Mouse (Mus musculus) MEL (cell line): ENCODE data around the gene Tcf21. TPM values are rescaled to one million over a fixed set of nuclear protein-coding genes. Genes with fewer than 3 reads are reported as not detected.

Experiments
- DNase-seq: peaks from one replicate; pipeline ENCODE4 v3.0.0; 2011; ENCODE audit warnings: low read depth, low spot score
- H3K27ac ChIP-seq: 2 replicates; pipeline ENCODE4 v1.5.1; 2012; ENCODE audit warnings: low read depth, mild to moderate bottlenecking, control low read depth, low read length, moderate library complexity; ENCODE audit not compliant: control insufficient read depth
- H3K27me3 ChIP-seq, 2 experiments: fragments of 150-350 bp in 1 of 2; sonication (generic) in 1 of 2; 2 replicates each; pipeline ENCODE4 v1.6.1; 2012; ENCODE audit warnings: low read length in 2 of 2, mild to moderate bottlenecking in 2 of 2, improper control_type of control experiment in 1 of 2, moderate library complexity in 1 of 2; ENCODE audit not compliant: insufficient read depth in 2 of 2, control insufficient read depth in 1 of 2
- H3K36me3 ChIP-seq, 2 experiments: 2 replicates each; pipeline ENCODE4 v1.6.1; 2012 to 2014; ENCODE audit warnings: low read length in 2 of 2, improper control_type of control experiment in 1 of 2, inconsistent platforms in 1 of 2, mild to moderate bottlenecking in 1 of 2; ENCODE audit not compliant: insufficient read depth in 2 of 2, control insufficient read depth in 1 of 2
- H3K4me1 ChIP-seq, 2 experiments: fragments of 150-350 bp in 1 of 2; sonication (generic) in 1 of 2; 2 replicates each; pipeline ENCODE4 v1.6.1; 2012; ENCODE audit warnings: low read length in 2 of 2, improper control_type of control experiment in 1 of 2, mild to moderate bottlenecking in 1 of 2; ENCODE audit not compliant: insufficient read depth in 2 of 2, control insufficient read depth in 1 of 2
- H3K4me3 ChIP-seq, 2 experiments: fragments of 150-350 bp in 1 of 2; sonication (generic) in 1 of 2; 2 replicates each; pipeline ENCODE4 v1.5.1; 2012; ENCODE audit warnings: low read depth in 2 of 2, low read length in 2 of 2, mild to moderate bottlenecking in 2 of 2, moderate library complexity in 2 of 2, control low read depth in 1 of 2, improper control_type of control experiment in 1 of 2; ENCODE audit not compliant: control insufficient read depth in 1 of 2, insufficient read depth in 1 of 2
- H3K79me2 ChIP-seq: 2 replicates; pipeline ENCODE4 v1.6.1; 2012; ENCODE audit warnings: mild to moderate bottlenecking, low read length, moderate library complexity; ENCODE audit not compliant: control insufficient read depth, poor library complexity, insufficient read depth
- H3K9ac ChIP-seq: 2 replicates; pipeline ENCODE4 v1.6.1; 2012; ENCODE audit warnings: low read depth, mild to moderate bottlenecking, control low read depth, low read length, moderate library complexity; ENCODE audit not compliant: control insufficient read depth, poor library complexity, severe bottlenecking
- H3K9me3 ChIP-seq: fragments of 150-350 bp; sonication (generic); replicated peaks from 2 replicates; pipeline ENCODE4 v1.6.1; 2012; ENCODE audit warnings: mild to moderate bottlenecking, low read length, improper control_type of control experiment, moderate library complexity; ENCODE audit not compliant: insufficient read depth
- BHLHE40 ChIP-seq: IDR thresholded peaks from 2 replicates; pipeline ENCODE4 v1.6.1; 2012; ENCODE audit warnings: low read depth, mild to moderate bottlenecking, inconsistent platforms, low read length, improper control_type of control experiment, borderline replicate concordance
- CHD1 ChIP-seq: IDR thresholded peaks from 2 replicates; pipeline ENCODE4 v1.6.1; 2012; ENCODE audit warnings: low read depth, mild to moderate bottlenecking, inconsistent platforms, low read length, improper control_type of control experiment
- CHD2 ChIP-seq: IDR thresholded peaks from 2 replicates; pipeline ENCODE4 v1.6.1; 2011; ENCODE audit warnings: low read length, improper control_type of control experiment
- ELF1 ChIP-seq: IDR thresholded peaks from 2 replicates; pipeline ENCODE4 v1.6.1; 2014; ENCODE audit warnings: low read depth, mild to moderate bottlenecking, inconsistent platforms, low read length, improper control_type of control experiment, moderate library complexity
- EP300 ChIP-seq, 2 experiments: IDR thresholded peaks; 2 replicates each; pipeline ENCODE4 v1.6.1; 2011; ENCODE audit warnings: improper control_type of control experiment in 2 of 2, low read length in 2 of 2, low read depth in 1 of 2, mild to moderate bottlenecking in 1 of 2
- JUND ChIP-seq: IDR thresholded peaks from 2 replicates; pipeline ENCODE4 v1.6.1; 2011; ENCODE audit warnings: low read depth, mild to moderate bottlenecking, improper control_type of control experiment, low read length
- KAT2A ChIP-seq: conservative IDR thresholded peaks from 2 replicates; pipeline ENCODE4 v1.6.1; 2012; ENCODE audit warnings: low read depth, low read length, improper control_type of control experiment, inconsistent platforms
- MAFK ChIP-seq: IDR thresholded peaks from 2 replicates; pipeline ENCODE4 v1.6.1; 2011; ENCODE audit warnings: low read depth, mild to moderate bottlenecking, low read length, improper control_type of control experiment, borderline replicate concordance
- MAX ChIP-seq: IDR thresholded peaks from 2 replicates; pipeline ENCODE4 v1.6.1; 2011; ENCODE audit warnings: low read length, improper control_type of control experiment
- MAZ ChIP-seq: IDR thresholded peaks from 2 replicates; pipeline ENCODE4 v1.6.1; 2012; ENCODE audit warnings: low read depth, mild to moderate bottlenecking, inconsistent platforms, low read length, improper control_type of control experiment
- MXI1 ChIP-seq: IDR thresholded peaks from 2 replicates; pipeline ENCODE4 v1.6.1; 2011; ENCODE audit warnings: mild to moderate bottlenecking, low read depth, low read length, improper control_type of control experiment
- NELFE ChIP-seq: IDR thresholded peaks from 2 replicates; pipeline ENCODE4 v1.6.1; 2011; ENCODE audit warnings: low read depth, low read length, improper control_type of control experiment
- NRF1 ChIP-seq: IDR thresholded peaks from 2 replicates; pipeline ENCODE4 v1.6.1; 2014; ENCODE audit warnings: low read depth, mild to moderate bottlenecking, inconsistent platforms, low read length, improper control_type of control experiment, moderate library complexity; ENCODE audit not compliant: poor library complexity, insufficient read depth, severe bottlenecking
- POLR2AphosphoS2 ChIP-seq: IDR thresholded peaks from 2 replicates; pipeline ENCODE4 v1.6.1; 2011; ENCODE audit warnings: low read length, improper control_type of control experiment
- POLR2AphosphoS5 ChIP-seq: IDR thresholded peaks from 2 replicates; pipeline ENCODE4 v1.6.1; 2012; ENCODE audit warnings: low read depth, borderline replicate concordance, mild to moderate bottlenecking, inconsistent platforms, low read length, moderate library complexity, mixed read lengths
- RAD21 ChIP-seq: IDR thresholded peaks from 2 replicates; pipeline ENCODE4 v1.6.1; 2011; ENCODE audit warnings: mild to moderate bottlenecking, low read depth, low read length, improper control_type of control experiment
- SIN3A ChIP-seq: IDR thresholded peaks from 2 replicates; pipeline ENCODE4 v1.6.1; 2012; ENCODE audit warnings: low read length, improper control_type of control experiment, inconsistent platforms
- SMC3 ChIP-seq: IDR thresholded peaks from 2 replicates; pipeline ENCODE4 v1.6.1; 2011; ENCODE audit warnings: low read depth, low read length, improper control_type of control experiment
- TBP ChIP-seq: IDR thresholded peaks from 2 replicates; pipeline ENCODE4 v1.8.0; 2011; ENCODE audit warnings: low read depth, low read length, improper control_type of control experiment
- TCF12 ChIP-seq: IDR thresholded peaks from 2 replicates; pipeline ENCODE4 v1.6.1; 2014; ENCODE audit warnings: low read depth, mild to moderate bottlenecking, inconsistent platforms, low read length, improper control_type of control experiment, moderate library complexity
- USF1 ChIP-seq: IDR thresholded peaks from 2 replicates; pipeline ENCODE4 v1.6.1; 2014; ENCODE audit warnings: low read depth, mild to moderate bottlenecking, inconsistent platforms, low read length, improper control_type of control experiment, moderate library complexity
- USF2 ChIP-seq, 2 experiments: IDR thresholded peaks; 2 replicates each; pipeline ENCODE4 v1.6.1; 2011 to 2012; ENCODE audit warnings: improper control_type of control experiment in 2 of 2, low read length in 2 of 2, borderline replicate concordance in 1 of 2, inconsistent platforms in 1 of 2, low read depth in 1 of 2, mild to moderate bottlenecking in 1 of 2; ENCODE audit not compliant: insufficient read depth in 1 of 2
- ZKSCAN1 ChIP-seq: IDR thresholded peaks from 2 replicates; pipeline ENCODE4 v1.6.1; 2012; ENCODE audit warnings: low read depth, mild to moderate bottlenecking, inconsistent platforms, low read length, improper control_type of control experiment, moderate library complexity
- polyA plus RNA-seq, 2 experiments: library from polyadenylated mRNA; stranded (reverse) in 1 of 2; unstranded in 1 of 2; fragments of >175 nt in 1 of 2; fragments of >200 nt in 1 of 2; gene quantifications; 2 replicates each; pipeline versions ENCODE4 v1.2.1 to v1.2.4; 2012; ENCODE audit warnings: low replicate concordance in 2 of 2, low read depth in 1 of 2; ENCODE audit not compliant: insufficient read length in 2 of 2, insufficient read depth in 1 of 2, missing spikeins in 1 of 2
- total RNA-seq: library from RNA; depleted of rRNA; stranded (reverse); fragments of 300-350 nt; gene quantifications from 2 replicates; pipeline ENCODE4 v1.2.3, GENCODE M21; 2012

Tcf21 gene
- total and polyA plus RNA-seq, 3 experiments = not detected

GRCm38 (mm10) chr10:22821267-22821666 lies 1.3 kb upstream of the Tcf21 start:
- Histone ChIP-seq H3K9ac (no peak overlapping the region), H3K4me3 (no peak overlapping the region), H3K4me1 (no peaks in the 10 kb centered on the region), H3K36me3 (no peaks in the 10 kb centered on the region), H3K27me3 (no peaks in the 10 kb centered on the region; a peak in 1 of 4 replicates), H3K9me3 (no peaks in the 10 kb centered on the region), H3K27ac (no peak overlapping the region), H3K79me2 (no peaks in the 10 kb centered on the region)
- TF ChIP-seq TCF12 (no peak), SMC3 (no peak), NRF1 (no peak), EP300 (IDR thresholded peaks at IDR 0.05; ENCODE audit: low read depth in 1 of 2, low read length in 2 of 2) (no peak), USF1 (no peak), SIN3A (no peak), ZKSCAN1 (no peak), POLR2AphosphoS5 (no peak), MAZ (no peak), KAT2A (no peak), BHLHE40 (no peak), MAFK (no peak), RAD21 (no peak), JUND (no peak), ELF1 (no peak), MAX (no peak), USF2 (IDR thresholded peaks at IDR 0.05; ENCODE audit: borderline replicate concordance in 1 of 2, insufficient read depth in 1 of 2, low read depth in 1 of 2, low read length in 2 of 2) (no peak), POLR2AphosphoS2 (no peak), MXI1 (no peak)
- no peak for DNase-seq

- H3K36me3 ChIP-seq = no peaks in the 10 kb centered on the region
- no peak for DNase-seq
- H3K27me3 ChIP-seq = no peaks in the 10 kb centered on the region; a peak in 1 of 4 replicates
- H3K27ac ChIP-seq = no peak overlapping the region
- TF ChIP-seq CHD1 (no peak), BHLHE40 (no peak), ZKSCAN1 (no peak), JUND (no peak), MAZ (no peak), CHD2 (no peak), TBP (no peak), NELFE (no peak)
- TF ChIP-seq, all 39 proteins: peak for 0
- Histone ChIP-seq H3K4me1 (no peaks in the 10 kb centered on the region), H3K4me3 (no peak overlapping the region), H3K9ac (no peak overlapping the region), H3K79me2 (no peaks in the 10 kb centered on the region), H3K9me3 (no peaks in the 10 kb centered on the region)
Measured at GRCm38 (mm10) chr10:22820841-22821240, 867 bp upstream of the Tcf21 start.
